Mouse (Mus musculus) cortical plate, adult 2 months (tissue): ENCODE results near the gene Insl3.

Experiments used
- CTCF ChIP-seq: fragments of 200-500 bp; IDR thresholded peaks from 2 replicates; pipeline ENCODE4 v1.5.1; 2011; ENCODE audit warnings: mild to moderate bottlenecking, control low read depth, low read length; ENCODE audit not compliant: insufficient read depth; ENCODE audit errors: extremely low read depth
- POLR2A ChIP-seq: fragments of 200-500 bp; IDR thresholded peaks from 2 replicates; pipeline ENCODE4 v1.6.1; 2011; ENCODE audit warnings: mild to moderate bottlenecking, low read length, control low read depth; ENCODE audit not compliant: insufficient read depth; ENCODE audit errors: extremely low read depth

GRCm38 (mm10) chr8:71670198-71670597 is 18.8 kb upstream of the Insl3 start:
- TF ChIP-seq POLR2A (no peak), CTCF (no peak)
